Mouse (Mus musculus): Measurements from ENCODE around the gene Vps41. TPM values are rescaled to one million over a fixed set of nuclear protein-coding genes. Genes with fewer than 3 reads are reported as not detected.

Gene Vps41
- polyA plus RNA-seq, 1 experiment: 9.7 TPM

DNA sequence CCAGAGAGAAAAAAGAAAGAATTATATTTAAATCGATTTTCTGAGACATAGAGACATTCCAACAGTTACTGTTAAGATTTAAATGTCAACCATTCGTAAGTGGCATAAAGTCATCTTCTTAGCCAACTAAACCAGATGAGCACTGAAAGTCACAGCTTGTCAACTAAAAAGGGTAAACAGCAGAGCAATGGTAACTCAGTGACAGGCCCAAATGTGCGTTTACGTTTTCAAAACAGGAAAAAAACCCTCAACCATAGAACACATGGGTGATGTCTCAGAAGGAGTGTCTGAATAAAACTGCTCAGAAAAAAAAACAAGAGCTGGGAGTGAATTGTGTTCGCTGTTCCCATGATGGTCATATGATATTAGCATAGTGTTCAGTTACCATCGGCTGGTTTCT, 186.5 kb downstream of the Vps41 start:
- 86% methylated on average over 6 of the region's 6 CpGs for WGBS
- TF ChIP-seq POLR2A (IDR thresholded peaks at IDR 0.05; ENCODE audit: low read depth, low read length) (no peak), CTCF (IDR thresholded peaks at IDR 0.05; ENCODE audit: extremely low read depth, insufficient read depth, insufficient read length, insufficient replicate concordance) (no peak)
- no peaks in the 10 kb centered on the region for H3K4me1 ChIP-seq (ENCODE audit: control insufficient read depth, insufficient read depth, insufficient read length)
- no peak overlapping the region for H3K4me3 ChIP-seq (ENCODE audit: extremely low read depth, insufficient read depth, insufficient read length)
- H3K27me3 ChIP-seq (ENCODE audit: control insufficient read depth, insufficient read depth, low read length): no peaks in the 10 kb centered on the region
- no peak for DNase-seq (ENCODE audit: low read depth in 1 of 2, low spot score in 2 of 2)
- H3K36me3 ChIP-seq (ENCODE audit: control insufficient read depth, insufficient read depth, low read length): no peaks in the 10 kb centered on the region
- H3K27ac ChIP-seq (ENCODE audit: insufficient read depth, low read length): no peak overlapping the region

GRCm38 (mm10) chr13:18914774-18915173, 197.7 kb downstream of the Vps41 start:
- no peaks in the 10 kb centered on the region for H3K36me3 ChIP-seq (ENCODE audit: control insufficient read depth, insufficient read depth, low read length)
- TF ChIP-seq CTCF (IDR thresholded peaks at IDR 0.05; ENCODE audit: extremely low read depth, insufficient read depth, insufficient read length, insufficient replicate concordance) (no peak), POLR2A (IDR thresholded peaks at IDR 0.05; ENCODE audit: low read depth, low read length) (no peak)
- H3K27ac ChIP-seq (ENCODE audit: insufficient read depth, low read length): no peak overlapping the region
- DNase-seq (ENCODE audit: low read depth in 1 of 2, low spot score in 2 of 2): no peak
- WGBS: 93% methylated on average over 4 of the region's 4 CpGs
- H3K27me3 ChIP-seq (ENCODE audit: control insufficient read depth, insufficient read depth, low read length): no peaks in the 10 kb centered on the region
- no peaks in the 10 kb centered on the region for H3K4me1 ChIP-seq (ENCODE audit: control insufficient read depth, insufficient read depth, insufficient read length)
- no peak overlapping the region for H3K4me3 ChIP-seq (ENCODE audit: extremely low read depth, insufficient read depth, insufficient read length)

Other genes starting within 250 kb of the Vps41 start
- 0.41 TPM in 2 replicates for gene Amph, start 230.9 kb downstream of the Vps41 start, polyA plus RNA-seq (2012; rRNA removed)